Mouse (Mus musculus): ENCODE measurements around the gene I0C0044D17Rik.

GRCm38 (mm10) chr4:98864546-98864945 is 40.9 kb upstream of the I0C0044D17Rik start:
- no peak for TF ChIP-seq CTCF (IDR thresholded peaks at IDR 0.05; ENCODE audit: insufficient read depth, low read length)
- TF ChIP-seq POLR2A (IDR thresholded peaks at IDR 0.05; ENCODE audit: borderline replicate concordance, extremely low read depth, low read depth, low read length), result no peak

Measured in lung, adult 2 months (tissue).